Mouse (Mus musculus) layer of hippocampus, adult 9-10 months (tissue): ENCODE measurements at regions not wholly inside any gene's neighbourhood (a gene's known extent, or its start where the extent isn't known, plus 50 kb on each side); places are given as distances from the start of the nearest gene placed in this dataset.
"Not testable (repeated sequence)": the region's sequence is repeated elsewhere in the genome, so short reads cannot be mapped to it uniquely, and the experiment has no call there.

ENCODE experiments used
- DNase-seq: peaks from one replicate; pipeline ENCODE4 v3.0.0; 2022; ENCODE audit warnings: low spot score

DNA sequence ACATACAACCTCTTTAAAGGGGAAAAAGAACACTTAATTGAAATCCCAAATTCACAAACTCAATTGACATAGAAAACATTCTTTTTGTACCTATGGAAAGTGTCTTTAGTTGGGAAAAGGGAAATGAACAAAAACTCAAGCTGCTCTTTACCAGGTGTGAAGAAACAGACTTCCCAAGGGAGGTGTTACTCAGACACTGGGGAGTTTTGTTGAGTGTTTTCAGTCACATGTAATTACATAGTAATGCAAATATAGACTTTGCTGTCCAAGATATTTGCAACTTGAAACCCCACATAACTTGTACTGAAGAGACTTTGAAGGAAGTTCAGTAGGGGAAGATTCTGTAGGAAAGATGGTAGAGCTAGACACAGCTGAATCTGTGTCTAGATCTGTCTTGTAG, 547.7 kb upstream of the Zfp960 start:
- no peak for DNase-seq

DNA sequence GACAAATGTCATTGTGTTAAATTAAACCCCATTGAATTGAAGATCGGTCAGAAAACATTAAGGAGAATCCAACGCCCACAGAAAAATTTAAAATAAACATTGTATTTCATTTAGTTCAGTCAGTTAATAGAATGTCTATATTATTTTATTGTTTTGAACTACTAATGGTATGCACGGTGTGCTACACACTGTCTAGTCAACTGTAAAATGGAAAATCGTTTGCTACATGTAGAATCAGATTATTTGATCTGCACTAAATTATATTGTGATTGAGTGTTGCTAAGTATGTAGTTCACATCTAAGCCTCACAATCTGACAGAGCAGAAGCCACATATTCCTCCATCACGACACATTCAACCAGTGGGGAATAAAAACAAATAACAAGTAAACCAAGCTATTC, 570.0 kb upstream of the Zfp960 start:
- DNase-seq: no peak

DNA sequence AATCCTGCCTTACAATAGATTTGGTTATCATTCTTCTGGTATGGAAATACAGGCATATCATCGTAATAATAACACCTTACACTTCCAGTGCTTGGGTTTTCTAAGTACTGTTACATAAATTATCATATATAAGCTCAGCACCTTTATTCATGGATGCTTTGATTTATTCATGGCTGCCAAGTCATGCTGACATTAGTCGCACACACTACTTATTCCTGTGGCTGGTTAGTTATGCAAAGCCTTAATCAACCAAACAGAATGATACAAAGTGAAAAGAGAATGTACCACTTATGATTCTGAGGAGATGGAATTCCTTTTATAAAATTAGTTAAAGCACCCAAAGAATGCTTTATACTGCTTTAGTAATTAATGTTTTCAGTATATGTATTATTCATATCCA, 570.4 kb upstream of the Zfp960 start:
- DNase-seq: no peak

DNA sequence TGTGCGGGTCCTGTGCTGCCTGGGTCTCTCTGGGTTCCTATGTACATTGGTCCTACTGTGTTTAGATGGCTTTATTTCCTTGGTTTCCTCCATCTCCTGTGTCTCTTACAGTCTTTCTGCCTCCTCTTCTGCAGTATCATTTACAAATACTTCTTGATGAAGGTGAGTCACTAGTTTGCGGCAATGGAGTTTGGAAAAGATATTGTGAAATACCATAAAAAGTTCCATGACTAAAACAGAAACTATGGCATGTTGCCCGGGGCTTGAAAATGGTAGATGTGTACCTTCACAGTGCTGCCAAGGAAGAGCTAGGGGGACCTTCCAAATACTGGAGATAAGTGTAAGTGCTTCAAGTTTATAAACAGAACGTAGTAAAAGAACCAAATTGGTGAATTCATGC, 571.4 kb upstream of the Zfp960 start:
- no peak for DNase-seq

DNA sequence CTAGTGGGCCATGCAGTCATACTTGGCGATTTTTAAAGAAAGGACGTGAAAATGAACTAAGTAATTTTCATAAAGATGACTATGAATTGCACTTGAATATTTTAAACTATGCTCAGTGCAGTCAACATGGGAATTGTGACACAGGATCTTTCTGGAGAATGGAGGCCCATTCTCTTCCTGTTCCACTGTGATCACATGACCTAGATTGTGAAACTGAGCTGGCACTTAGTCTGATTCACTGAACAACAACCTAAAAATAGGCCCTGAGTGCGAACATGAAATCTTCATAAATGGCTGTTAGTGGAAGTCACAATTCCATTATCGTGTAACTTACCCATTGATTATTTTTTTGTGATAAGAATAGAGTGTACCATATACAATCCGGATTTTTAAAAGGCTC, 577.6 kb upstream of the Zfp960 start:
- no peak for DNase-seq

DNA sequence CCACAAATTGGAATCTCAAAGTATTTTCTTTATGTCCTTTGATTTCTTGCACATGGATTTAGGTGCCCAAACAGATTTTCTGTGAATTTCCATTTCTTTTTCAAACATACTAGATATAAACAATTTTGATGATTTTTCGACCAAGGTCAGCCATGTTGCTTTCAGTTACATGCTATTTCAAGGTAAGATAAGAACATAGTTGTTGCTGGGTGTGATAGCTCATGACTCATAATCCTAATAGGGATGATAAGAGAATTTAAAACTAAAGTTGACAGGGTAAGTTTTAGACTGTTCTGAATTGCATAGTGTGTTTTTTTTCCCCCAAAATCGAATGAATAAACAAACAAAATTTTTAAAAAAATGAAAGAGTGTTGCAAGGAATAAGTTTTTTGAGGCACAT, 579.9 kb upstream of the Zfp960 start:
- DNase-seq: no peak

DNA sequence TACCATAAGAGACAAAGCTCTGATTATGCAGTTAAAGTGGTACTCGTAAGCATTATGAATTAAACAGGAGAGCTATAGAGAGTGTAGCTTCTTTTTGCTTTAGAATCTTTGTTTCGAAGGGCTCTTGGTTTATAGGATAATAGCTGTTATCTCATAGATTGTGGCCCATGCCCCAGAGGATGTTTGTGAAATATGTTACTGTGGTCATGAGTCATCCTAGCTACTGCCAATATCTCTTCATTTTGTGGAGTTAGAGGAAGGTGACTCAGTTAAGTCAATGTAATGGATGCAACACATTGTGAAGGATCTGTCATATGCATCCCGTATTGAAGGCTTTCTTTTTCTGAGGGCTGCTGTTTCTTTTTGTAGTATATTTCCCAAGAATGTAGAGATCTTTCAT, 582.2 kb upstream of the Zfp960 start:
- DNase-seq: no peak

DNA sequence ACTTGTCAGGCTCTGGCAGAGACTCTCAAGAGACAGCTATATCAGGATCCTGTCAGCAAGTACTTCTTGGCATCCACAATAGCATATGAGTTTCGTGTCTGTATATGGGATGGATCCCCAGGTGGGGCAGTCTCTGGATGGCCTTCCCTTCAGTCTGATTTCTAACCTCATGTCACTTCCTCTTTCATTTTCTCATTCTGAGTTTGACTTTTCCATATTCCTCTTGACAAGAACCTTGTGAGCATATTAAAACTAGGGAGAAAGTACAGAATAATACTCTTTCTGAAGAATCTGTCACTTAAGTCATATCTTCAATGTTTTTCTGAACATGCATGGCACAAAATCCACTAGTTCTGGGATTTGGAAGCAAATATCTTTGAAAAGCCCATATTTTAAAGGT, 583.3 kb upstream of the Zfp960 start:
- DNase-seq: no peak

DNA sequence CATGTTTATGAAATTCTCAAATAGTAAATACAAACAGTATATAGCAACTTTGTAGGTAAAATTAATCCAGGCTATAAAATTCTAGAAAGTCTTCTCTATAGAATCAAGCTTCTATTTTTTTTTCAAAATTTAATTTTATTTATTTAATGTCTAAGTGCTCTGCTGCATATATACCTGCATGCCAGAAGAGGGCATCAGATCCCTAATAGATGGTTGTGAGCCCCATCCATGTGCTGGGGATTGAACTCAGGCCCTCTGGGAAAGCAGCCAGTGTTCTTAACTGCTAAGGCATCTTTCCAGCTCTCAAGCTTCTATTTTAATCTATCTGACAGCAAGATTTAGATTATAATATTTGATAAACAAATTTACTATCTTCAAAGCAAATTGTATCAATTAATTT, 602.7 kb upstream of the Zfp960 start:
- DNase-seq: no peak

DNA sequence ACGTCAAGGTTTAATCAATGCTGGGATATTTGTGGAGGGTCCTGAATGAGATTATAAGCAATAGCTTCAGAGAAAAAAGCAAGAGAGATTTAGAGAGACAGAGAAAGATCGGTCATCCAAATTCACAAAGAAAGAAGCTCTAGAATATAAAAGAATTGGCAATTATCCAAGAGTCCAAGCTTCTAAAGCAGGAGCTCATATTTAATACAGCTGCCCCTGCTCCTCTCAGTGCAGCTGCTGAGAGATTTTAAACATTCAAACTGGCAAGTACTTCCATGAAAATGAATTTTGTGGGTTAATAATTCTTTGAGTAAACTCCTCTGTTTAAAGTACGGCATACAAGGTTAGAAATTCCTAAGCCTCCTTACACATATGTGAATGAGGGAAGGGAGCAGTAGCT, 610.8 kb upstream of the Zfp960 start:
- DNase-seq: no peak

DNA sequence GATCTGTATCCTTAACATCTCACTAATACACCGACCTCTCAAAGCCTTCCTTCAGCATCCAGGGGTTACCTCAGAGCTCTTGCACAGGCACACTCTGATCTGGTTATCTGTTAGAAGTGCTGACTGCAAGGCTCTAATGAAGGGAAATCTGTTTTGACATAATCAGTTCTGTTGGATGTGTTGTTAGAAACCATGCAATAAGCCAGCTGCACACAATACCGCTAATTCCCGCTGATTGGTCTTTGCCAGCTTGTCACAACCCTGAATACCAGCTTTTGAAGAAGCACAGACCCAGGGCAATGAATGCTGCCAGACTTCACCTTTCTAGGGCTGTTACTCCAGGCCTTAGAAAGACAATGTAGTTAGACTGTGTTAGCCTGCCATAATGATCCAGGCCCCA, 613.7 kb upstream of the Rgmb start:
- no peak for DNase-seq

DNA sequence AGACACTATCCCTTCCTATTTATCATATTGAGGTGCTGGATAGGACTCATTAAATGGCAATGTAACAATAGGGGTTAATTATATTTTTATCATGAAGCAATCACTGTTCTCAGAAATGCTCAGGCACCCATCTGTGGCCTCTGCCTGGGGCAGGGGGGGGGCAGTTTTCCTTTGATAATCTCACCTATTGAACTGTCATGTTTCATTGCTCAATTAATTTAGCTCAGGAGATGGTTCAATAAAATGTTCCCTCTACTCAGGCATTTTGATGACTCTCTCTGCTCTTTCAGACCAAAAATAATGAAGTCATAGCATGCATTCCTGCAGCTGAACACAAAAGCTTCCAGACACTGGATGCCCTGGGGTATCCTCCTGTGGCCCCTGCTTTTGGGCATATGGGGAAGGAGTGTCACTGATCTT, 564.4 kb upstream of the Rgmb start:
- no peak for DNase-seq

DNA sequence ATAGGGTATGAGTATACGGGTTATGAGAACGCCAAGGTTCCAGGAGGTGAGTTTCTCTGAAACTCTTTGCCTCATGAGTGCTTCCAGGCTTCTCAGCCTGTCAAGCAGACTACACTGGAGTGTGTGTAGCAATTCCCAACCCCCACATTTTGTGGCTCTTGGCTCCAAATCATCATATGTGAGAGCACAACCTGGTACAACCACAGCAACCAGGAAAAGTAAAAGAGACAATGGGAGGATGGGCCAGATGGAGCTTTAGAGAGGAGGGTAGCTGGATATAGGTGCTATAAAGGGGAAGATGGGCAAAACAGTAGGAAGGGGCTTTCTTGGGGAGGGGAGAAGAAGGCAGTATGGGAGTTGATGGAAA, 544.0 kb upstream of the Rgmb start:
- DNase-seq: not testable (repeated sequence)

DNA sequence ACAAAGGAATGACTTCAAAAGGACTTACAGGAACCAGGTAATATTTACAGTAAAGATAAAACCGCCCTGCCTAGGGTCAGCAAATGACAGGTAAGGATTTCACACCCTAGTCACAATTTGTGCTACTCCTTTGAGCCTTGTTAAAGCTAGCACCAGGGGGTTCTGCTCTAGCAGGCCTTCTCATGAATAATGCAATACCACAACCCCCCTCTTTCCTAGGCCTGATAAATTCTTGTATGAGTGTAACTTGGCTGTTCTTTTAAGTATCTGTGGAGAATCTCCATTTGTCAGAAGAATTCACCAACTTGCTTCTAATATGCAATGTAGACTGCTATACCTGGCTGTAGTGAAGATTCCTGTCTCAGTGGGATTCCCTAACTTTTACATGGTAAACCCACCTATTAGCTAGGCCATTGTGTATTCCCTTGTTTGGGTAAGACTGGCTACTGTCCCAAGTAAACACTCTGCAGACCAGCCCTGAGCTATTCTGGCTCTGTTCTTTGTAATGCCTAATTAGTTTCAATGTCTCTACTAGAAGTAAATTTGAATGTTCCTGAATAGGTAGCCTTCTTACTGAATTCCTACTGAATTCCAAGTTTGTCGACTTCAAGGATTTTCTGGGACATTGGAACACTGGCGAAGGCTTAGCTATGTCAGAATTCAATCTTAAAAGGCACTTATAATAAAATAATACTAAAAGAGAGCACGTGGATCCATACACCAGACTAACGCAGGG, 543.4 kb upstream of the Rgmb start:
- DNase-seq: not testable (repeated sequence)

DNA sequence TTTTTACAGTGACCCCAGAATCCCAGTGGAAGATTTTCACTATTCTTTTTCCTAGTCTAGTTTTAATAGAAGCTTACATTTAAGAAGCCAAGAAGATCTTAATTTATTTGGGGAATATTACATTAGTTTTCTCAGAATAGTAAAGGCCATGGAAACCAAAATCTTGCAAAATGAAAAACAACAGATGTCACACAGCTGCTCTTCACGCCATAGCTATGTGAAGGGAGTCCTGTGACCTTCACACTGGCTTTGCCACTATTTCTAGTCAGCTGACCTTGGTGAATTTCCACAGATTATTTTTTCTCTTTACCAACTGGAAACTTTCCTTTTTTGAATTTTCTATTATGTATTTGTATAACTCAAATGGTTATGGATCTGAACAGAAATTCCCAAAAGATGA, 542.1 kb upstream of the Rgmb start:
- DNase-seq: no peak

DNA sequence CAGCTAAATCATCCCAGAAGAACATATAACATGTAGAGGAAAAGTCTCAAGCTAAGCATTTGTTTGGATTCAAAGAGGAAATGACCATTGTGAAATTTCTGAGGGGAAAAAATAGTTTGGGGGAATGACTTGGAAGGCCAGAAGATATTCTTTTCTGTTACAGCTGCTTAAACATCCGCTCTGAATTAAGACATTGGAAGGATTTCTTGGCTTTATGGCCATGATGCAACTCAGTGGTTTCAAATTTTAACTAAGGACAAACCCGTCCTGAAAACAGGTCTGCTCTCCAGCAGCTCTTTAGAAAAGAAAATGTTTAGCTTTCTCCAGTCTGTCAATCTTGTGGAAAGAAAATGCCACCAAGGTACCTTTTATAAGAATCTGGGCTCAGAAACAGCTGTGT, 513.2 kb upstream of the Rgmb start:
- no peak for DNase-seq

DNA sequence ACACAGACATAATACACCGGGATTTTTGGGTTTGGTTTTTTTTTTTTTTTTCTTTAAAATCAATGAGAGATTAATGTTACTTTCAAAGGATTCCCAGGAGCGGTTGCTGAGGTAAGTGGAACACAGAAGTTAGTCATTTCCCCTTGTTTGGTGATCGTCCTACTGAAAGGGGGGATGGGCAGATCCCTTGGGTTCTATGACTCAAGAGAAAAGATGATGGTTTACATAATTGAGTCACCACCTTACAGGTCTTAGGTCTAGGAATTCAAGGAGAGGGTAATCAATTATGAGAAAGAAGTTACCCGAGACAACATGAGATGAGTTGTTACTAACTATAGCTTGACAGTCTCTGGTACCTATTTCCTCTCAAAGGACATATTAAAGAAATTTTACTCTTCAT, 511.9 kb upstream of the Rgmb start:
- DNase-seq: no peak

DNA sequence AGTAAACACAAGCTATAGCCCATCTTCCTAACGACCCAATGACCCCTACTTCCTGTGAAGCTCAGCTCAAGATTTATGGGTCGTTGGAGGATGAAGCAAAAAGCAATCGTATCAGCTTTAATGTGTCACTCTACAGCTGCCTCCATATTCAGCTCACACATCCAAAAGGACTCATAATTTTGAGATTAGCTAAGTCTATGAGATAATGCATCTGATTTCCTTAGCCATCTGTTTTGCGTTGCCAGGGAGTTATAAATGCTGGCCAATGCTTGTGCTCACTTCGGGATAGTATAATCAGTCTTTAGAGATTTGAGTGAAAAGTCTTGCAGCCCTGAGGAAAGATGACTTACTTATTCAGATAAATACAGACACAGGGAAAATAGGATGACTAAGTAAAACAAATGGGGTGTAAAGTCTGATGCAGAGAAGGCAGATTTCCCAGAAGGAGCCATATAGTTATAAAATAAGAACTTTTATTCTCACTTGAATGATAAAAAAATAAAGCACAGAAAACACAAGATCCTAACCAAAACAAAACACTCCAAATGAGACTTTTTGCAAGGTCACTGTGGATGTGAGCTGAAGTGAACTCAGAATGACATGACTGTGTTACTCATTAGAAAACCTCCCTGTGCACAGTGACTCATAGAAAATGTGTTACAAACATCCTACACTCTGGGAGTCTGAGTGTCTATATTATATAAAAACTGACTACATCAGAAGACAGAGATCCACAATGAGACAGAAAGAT, 509.1 kb upstream of the Rgmb start:
- peak; percentile 16 for DNase-seq

DNA sequence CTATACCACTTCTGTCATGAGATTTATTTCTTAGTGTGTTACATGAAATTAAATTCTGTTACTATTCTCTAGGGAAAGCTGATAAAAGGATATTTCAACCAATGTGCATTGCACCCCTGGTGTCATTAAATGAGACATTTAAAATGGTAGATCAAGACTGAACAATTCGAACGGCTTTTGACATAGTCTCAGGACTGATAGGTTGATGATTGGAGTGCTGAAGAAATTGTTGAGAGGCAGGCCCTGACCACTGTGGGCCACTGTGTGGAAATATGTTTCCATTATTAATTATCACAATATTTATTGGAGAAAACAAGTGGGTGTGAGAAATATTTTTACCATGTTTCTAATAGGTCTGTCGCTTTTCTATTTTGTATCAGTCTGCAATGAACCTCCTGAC, 481.1 kb upstream of the Rgmb start:
- DNase-seq: no peak

DNA sequence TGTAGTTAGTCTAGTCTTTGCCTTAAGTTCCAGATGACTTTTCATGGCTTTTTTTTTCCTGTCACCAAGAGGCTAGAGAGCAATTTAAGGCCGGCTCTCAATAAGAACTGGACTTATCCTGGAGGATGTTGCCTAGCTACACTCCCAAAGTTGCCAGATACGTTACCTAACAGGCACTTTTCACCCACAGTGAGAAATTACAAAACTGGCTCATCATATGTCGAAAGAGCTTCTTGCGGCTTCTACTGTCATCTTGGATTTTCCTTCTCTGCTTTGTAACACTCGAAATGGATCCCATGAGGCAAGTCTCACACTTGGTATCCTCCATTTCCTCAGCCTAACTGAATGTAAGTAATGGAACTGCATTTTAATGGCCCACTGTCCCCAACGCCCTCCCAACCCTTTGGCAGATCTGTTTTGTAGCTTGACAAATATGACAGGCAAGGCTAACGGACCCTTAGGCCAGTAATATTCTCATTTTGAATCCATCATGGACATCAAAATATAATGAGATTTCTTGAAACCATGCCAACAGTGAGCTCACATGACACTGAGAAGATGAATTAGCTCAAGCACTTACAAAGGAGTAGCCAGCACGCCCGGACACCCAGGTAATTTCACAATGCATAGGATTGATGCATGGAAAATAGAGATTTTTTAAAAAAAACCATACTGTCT, 480.5 kb upstream of the Rgmb start:
- DNase-seq: no peak

DNA sequence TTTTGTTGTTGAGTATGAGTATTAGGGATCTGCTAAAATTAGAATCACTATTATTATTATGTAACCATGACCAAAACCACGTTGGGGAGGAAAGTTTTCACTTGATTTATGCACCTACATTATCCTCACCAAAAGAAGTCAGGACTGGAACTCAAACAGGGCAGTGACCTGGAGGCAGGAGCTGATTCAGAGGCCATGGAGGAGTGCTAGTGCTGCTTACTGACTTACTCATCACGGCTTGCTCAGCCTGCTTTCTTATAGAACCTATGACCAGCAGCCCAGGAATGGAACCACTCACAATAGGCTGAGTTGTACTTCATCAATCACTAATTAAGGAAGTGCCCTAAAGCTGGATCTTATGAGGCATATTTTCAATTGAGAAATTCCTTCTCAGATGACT, 470.9 kb upstream of the Rgmb start:
- DNase-seq: no peak

DNA sequence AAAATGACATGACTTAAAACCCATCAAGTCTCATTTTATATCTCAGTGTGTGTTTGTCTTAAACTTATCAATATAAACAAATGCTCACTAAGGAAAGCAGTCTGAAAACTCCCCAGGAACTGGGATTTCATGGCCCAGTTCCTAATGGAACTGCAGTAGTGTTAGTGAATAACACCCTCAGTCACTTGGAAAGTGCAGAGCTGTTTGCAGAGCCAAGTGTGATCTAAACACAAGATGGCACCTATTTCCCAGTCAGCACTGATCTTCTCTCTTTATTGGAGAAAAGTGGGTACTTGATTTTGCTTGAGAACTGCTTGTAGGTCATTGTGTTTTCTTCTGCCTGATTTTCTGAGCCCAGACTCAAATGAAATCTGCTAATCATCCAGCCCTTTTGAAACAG, 467.7 kb upstream of the Rgmb start:
- no peak for DNase-seq
